Mouse (Mus musculus) intestine, embryonic 14.5 days (tissue): ENCODE results near the gene Fez2. TPM values are rescaled to one million over a fixed set of nuclear protein-coding genes. Genes with fewer than 3 reads are reported as not detected.

ENCODE experiments used
- polyA plus RNA-seq: library from polyadenylated mRNA; unstranded; fragments of >200 nt; fragmentation: Nextera tagmentation; extraction: Ambion mirVana; gene quantifications from 2 replicates; pipeline ENCODE4 v1.2.1, GENCODE M21; 2014

Gene Fez2
- polyA plus RNA-seq, 1 experiment from 2014 or later: 43.7 TPM

Other genes starting within 250 kb of the Fez2 start
- 6.1 and 6.9 TPM in 2 replicates for gene Crim1, start 217.9 kb downstream of the Fez2 start, polyA plus RNA-seq
- 0.07 TPM in 1 of 2 replicates, not detected in the other for gene Vit, start 89.9 kb upstream of the Fez2 start, polyA plus RNA-seq